Mouse (Mus musculus) hindbrain, embryonic 11.5 days (tissue): ENCODE results near the gene Mtap. TPM values are rescaled to one million over a fixed set of nuclear protein-coding genes. Genes with fewer than 3 reads are reported as not detected.

ENCODE experiments used
- ATAC-seq: fragments of 200-750 bp; cut with Nextera tagmentation; 2 replicates; pipeline ENCODE4 v1.8.0; 2017; ENCODE audit warnings: mild to moderate bottlenecking, moderate TSS enrichment, moderate library complexity; ENCODE audit not compliant: low FRiP score
- DNase-seq: peaks from one replicate; pipeline ENCODE4 v3.0.0-alpha.2; 2015; ENCODE audit warnings: low spot score
- H3K27ac ChIP-seq: fragments of 300-500 bp; sonication (generic); 2 replicates; pipeline ENCODE4 v1.5.1; 2014; ENCODE audit warnings: mild to moderate bottlenecking, low read depth, low read length
- H3K27me3 ChIP-seq: fragments of 300-500 bp; sonication (generic); 2 replicates; pipeline ENCODE4 v1.6.1; 2014; ENCODE audit warnings: mild to moderate bottlenecking, low read length, moderate library complexity, mixed read lengths; ENCODE audit not compliant: control insufficient read depth, insufficient read depth
- H3K36me3 ChIP-seq: fragments of 300-500 bp; sonication (generic); 2 replicates; pipeline ENCODE4 v1.6.1; 2014; ENCODE audit warnings: mild to moderate bottlenecking, low read length, moderate library complexity, mixed read lengths; ENCODE audit not compliant: control insufficient read depth, insufficient read depth
- H3K4me1 ChIP-seq: fragments of 300-500 bp; sonication (generic); replicated peaks from 2 replicates; pipeline ENCODE4 v1.6.1; 2014; ENCODE audit warnings: low read length, mixed read lengths; ENCODE audit not compliant: control insufficient read depth, insufficient read depth
- H3K4me2 ChIP-seq: fragments of 300-500 bp; sonication (generic); replicated peaks from 2 replicates; pipeline ENCODE4 v1.6.1; 2014; ENCODE audit warnings: mild to moderate bottlenecking, low read depth, low read length
- H3K4me3 ChIP-seq: fragments of 300-500 bp; sonication (generic); 2 replicates; pipeline ENCODE4 v1.5.1; 2014; ENCODE audit warnings: low read depth, low read length
- H3K9ac ChIP-seq: fragments of 300-500 bp; sonication (generic); 2 replicates; pipeline ENCODE4 v1.6.1; 2014; ENCODE audit warnings: low read depth, low read length
- H3K9me3 ChIP-seq: fragments of 300-500 bp; sonication (generic); 2 replicates; pipeline ENCODE4 v1.6.1; 2016; ENCODE audit warnings: low read length; ENCODE audit not compliant: control insufficient read depth
- WGBS: fragments of 180-500 bp; shearing (Covaris S2); extraction: QIAGEN DNeasy Blood & Tissue Kit; methylation state at CpG from one replicate; pipeline ENCODE4 v1.1.7; 2014; 5-methylcytosine and 5-hydroxymethylcytosine counted together
- polyA plus RNA-seq: library from polyadenylated mRNA; unstranded; fragments of >200 nt; fragmentation: Nextera tagmentation; extraction: Ambion mirVana; gene quantifications from 2 replicates; pipeline ENCODE4 v1.2.1, GENCODE M21; 2014

Gene Mtap
- polyA plus RNA-seq, 1 experiment from 2014 or later = 81.4 TPM

- Histone ChIP-seq H3K9me3 (no peaks in the 10 kb centered on the region), H3K27ac (no peak overlapping the region), H3K9ac (no peak overlapping the region), H3K4me1 (no peaks in the 10 kb centered on the region), H3K36me3 (no peaks in the 10 kb centered on the region), H3K27me3 (no peaks in the 10 kb centered on the region), H3K4me3 (no peak overlapping the region), H3K4me2 (no peak overlapping the region)
- 93% methylated on average over 1 of the region's 1 CpGs for WGBS
- ATAC-seq (no peak), DNase-seq (no peak)
These were observed 63.9 kb downstream of the Mtap start for GRCm38 (mm10) chr4:89200806-89201205.

DNA sequence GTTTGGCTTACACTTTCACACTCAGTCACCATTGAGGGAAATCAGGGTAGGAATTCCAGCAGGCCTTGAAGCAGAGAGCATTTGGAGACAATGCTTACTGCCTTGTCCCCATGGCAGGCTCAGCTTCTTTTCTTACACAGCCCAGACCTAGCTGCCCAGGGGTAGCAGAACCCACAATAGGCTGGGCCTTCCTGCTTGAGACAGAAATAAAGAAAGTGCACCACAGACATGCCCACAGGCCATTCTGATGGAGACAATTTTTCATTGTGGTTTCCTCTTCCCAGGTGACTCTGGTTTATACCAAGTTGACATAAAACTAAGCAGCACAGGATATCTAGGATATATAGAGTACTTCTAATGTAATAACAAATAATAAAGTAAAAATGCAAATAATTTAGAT, 72.4 kb downstream of the Mtap start:
- H3K9ac ChIP-seq = no peak overlapping the region
- H3K27ac ChIP-seq = no peak overlapping the region
- no peak overlapping the region for H3K4me2 ChIP-seq
- ATAC-seq (no peak), DNase-seq (no peak)
- no peaks in the 10 kb centered on the region for H3K27me3 ChIP-seq
- H3K4me1 ChIP-seq = no peaks in the 10 kb centered on the region
- H3K36me3 ChIP-seq = no peaks in the 10 kb centered on the region
- H3K9me3 ChIP-seq = no peaks in the 10 kb centered on the region
- no peak overlapping the region for H3K4me3 ChIP-seq

- Histone ChIP-seq H3K4me1 (no peaks in the 10 kb centered on the region), H3K9ac (no peak overlapping the region), H3K27ac (no peak overlapping the region), H3K9me3 (no peaks in the 10 kb centered on the region), H3K4me2 (no peak overlapping the region), H3K36me3 (no peaks in the 10 kb centered on the region), H3K27me3 (no peaks in the 10 kb centered on the region), H3K4me3 (no peak overlapping the region)
- WGBS = 89% methylated on average over 7 of the region's 7 CpGs
- DNase-seq (no peak), ATAC-seq (no peak)
These were observed 73.4 kb downstream of the Mtap start for GRCm38 (mm10) chr4:89210314-89210713.

DNA sequence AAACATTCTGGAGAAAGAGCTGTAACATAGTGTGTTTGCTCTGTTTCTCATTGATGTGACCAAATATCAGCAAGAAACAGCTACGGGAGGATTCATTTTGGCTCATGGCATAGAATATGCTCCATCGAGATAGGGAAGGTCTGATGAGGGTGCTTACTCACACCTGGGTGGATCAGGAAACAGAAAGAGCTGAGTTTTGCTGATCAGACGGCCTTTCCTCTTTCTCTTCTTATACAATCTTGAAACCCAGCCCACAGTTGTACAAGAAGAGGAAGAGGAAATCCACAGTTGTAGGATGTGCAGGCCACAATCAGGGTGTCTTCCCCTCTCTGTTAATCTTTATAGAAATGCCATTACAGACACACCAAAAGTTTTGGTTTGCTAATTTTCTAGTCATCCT, 75.3 kb downstream of the Mtap start:
- H3K36me3 ChIP-seq = no peaks in the 10 kb centered on the region
- WGBS = 84% methylated on average over 3 of the region's 3 CpGs
- no peak for ATAC-seq
- H3K9me3 ChIP-seq = no peaks in the 10 kb centered on the region
- H3K4me1 ChIP-seq = no peaks in the 10 kb centered on the region
- no peak overlapping the region for H3K9ac ChIP-seq
- no peak overlapping the region for H3K4me2 ChIP-seq
- no peak overlapping the region for H3K4me3 ChIP-seq
- H3K27ac ChIP-seq = no peak overlapping the region
- DNase-seq = no peak
- no peaks in the 10 kb centered on the region for H3K27me3 ChIP-seq

Other genes with a start within 250 kb of the Mtap start
- not detected in 2 replicates for gene Cdkn2a, start 157.5 kb downstream of the Mtap start, polyA plus RNA-seq
- 1.1 and 1.4 TPM in 2 replicates for gene Cdkn2b, start 173.9 kb downstream of the Mtap start, polyA plus RNA-seq